Mouse (Mus musculus): ENCODE results near the gene 2810408A11Rik. TPM values are rescaled to one million over a fixed set of nuclear protein-coding genes. Genes with fewer than 3 reads are reported as not detected.

The 2810408A11Rik gene
- polyA plus RNA-seq, 1 experiment from 2014 or later: 14.8 TPM

- under 1% methylated on average over 18 of the region's 18 CpGs for whole genome bisulfite sequencing
- DNase-seq (ENCODE audit: low spot score): no peak
- Histone ChIP-seq H3K9me3 (replicated peaks) (no peaks in the 10 kb centered on the region), H3K27me3 (ENCODE audit: low read depth, poor library complexity, severe bottlenecking) (peaks cover 19% of the 10 kb centered on the region), H3K27ac (replicated peaks) (peak overlapping the region; percentile 85), H3K4me1 (peaks cover 64% of the 10 kb centered on the region), H3K4me3 (peak overlapping the region; percentile 60), H3K36me3 (no peaks in the 10 kb centered on the region)
Measured at GRCm38 (mm10) chr11:69880506-69880852, 20.3 kb downstream of the 2810408A11Rik start.

- H3K9me3 ChIP-seq (replicated peaks): no peaks in the 10 kb centered on the region
- H3K4me3 ChIP-seq: peak overlapping the region; percentile 60
- 55% methylated on average over 15 of the region's 15 CpGs for WGBS
- H3K27ac ChIP-seq (replicated peaks): peak overlapping the region; percentile 85
- H3K4me1 ChIP-seq: peaks cover 64% of the 10 kb centered on the region
- peaks cover 19% of the 10 kb centered on the region for H3K27me3 ChIP-seq (ENCODE audit: low read depth, poor library complexity, severe bottlenecking)
- DNase-seq (ENCODE audit: low spot score): no peak
- no peaks in the 10 kb centered on the region for H3K36me3 ChIP-seq
Measured at GRCm38 (mm10) chr11:69879711-69880110, 21.1 kb downstream of the 2810408A11Rik start.

- no peaks in the 10 kb centered on the region for H3K36me3 ChIP-seq
- H3K4me1 ChIP-seq: peaks cover 62% of the 10 kb centered on the region
- H3K9me3 ChIP-seq (replicated peaks): no peaks in the 10 kb centered on the region
- DNase-seq (ENCODE audit: low spot score): no peak
- WGBS: 85% methylated on average over 6 of the region's 6 CpGs
- peak overlapping the region; percentile 60 for H3K4me3 ChIP-seq
- peak overlapping the region; percentile 64; the same call in 1 of the 2 replicates for H3K27ac ChIP-seq (replicated peaks)
- H3K27me3 ChIP-seq (ENCODE audit: low read depth, poor library complexity, severe bottlenecking): peaks cover 19% of the 10 kb centered on the region
Measured at GRCm38 (mm10) chr11:69878952-69879351, 21.8 kb downstream of the 2810408A11Rik start.

- H3K4me3 ChIP-seq: no peak overlapping the region
- no peak overlapping the region for H3K27ac ChIP-seq (replicated peaks)
- WGBS: 83% methylated on average over 3 of the region's 3 CpGs
- H3K27me3 ChIP-seq (ENCODE audit: low read depth, poor library complexity, severe bottlenecking): peaks cover 19% of the 10 kb centered on the region
- DNase-seq (ENCODE audit: low spot score): no peak
- H3K9me3 ChIP-seq (replicated peaks): no peaks in the 10 kb centered on the region
- H3K4me1 ChIP-seq: peaks cover 62% of the 10 kb centered on the region
- H3K36me3 ChIP-seq: no peaks in the 10 kb centered on the region
Measured at GRCm38 (mm10) chr11:69878399-69878798, 22.4 kb downstream of the 2810408A11Rik start.

GRCm38 (mm10) chr11:69877878-69878277, 22.9 kb downstream of the 2810408A11Rik start, which contains the start of gene Tmem95:
Gene Tmem95, minus strand, starts transcription at chr11:69878018.
- H3K4me3 ChIP-seq: peak within 1 kb of the TSS; percentile 37

GRCm38 (mm10) chr11:69876867-69877266, 23.9 kb downstream of the 2810408A11Rik start:
- Histone ChIP-seq H3K9me3 (replicated peaks) (no peaks in the 10 kb centered on the region), H3K4me3 (peak overlapping the region; percentile 37), H3K27ac (replicated peaks) (peak overlapping the region; percentile 42), H3K4me1 (peaks cover 60% of the 10 kb centered on the region), H3K27me3 (ENCODE audit: low read depth, poor library complexity, severe bottlenecking) (peaks cover 11% of the 10 kb centered on the region), H3K36me3 (no peaks in the 10 kb centered on the region)
- WGBS: under 1% methylated on average over 12 of the region's 12 CpGs
- DNase-seq (ENCODE audit: low spot score): peak; percentile 86

More at GRCm38 (mm10) chr11:69877878-69878277, 22.9 kb downstream of the 2810408A11Rik start, which contains the start of gene Tmem95:
- no peaks in the 10 kb centered on the region for H3K36me3 ChIP-seq
- peak within 1 kb of the TSS; percentile 42 for H3K27ac ChIP-seq (replicated peaks)
- H3K9me3 ChIP-seq (replicated peaks): no peaks in the 10 kb centered on the region
- H3K4me1 ChIP-seq: peaks cover 62% of the 10 kb centered on the region
- peaks cover 19% of the 10 kb centered on the region for H3K27me3 ChIP-seq (ENCODE audit: low read depth, poor library complexity, severe bottlenecking)
- no peak for DNase-seq (ENCODE audit: low spot score)
- WGBS: 94% methylated on average over 11 of the region's 11 CpGs

GRCm38 (mm10) chr11:69876186-69876585, 24.6 kb downstream of the 2810408A11Rik start:
- WGBS: 74% methylated on average over 7 of the region's 7 CpGs

GRCm38 (mm10) chr11:69872451-69872850, 28.3 kb downstream of the 2810408A11Rik start:
- H3K36me3 ChIP-seq: no peaks in the 10 kb centered on the region
- H3K27me3 ChIP-seq (ENCODE audit: low read depth, poor library complexity, severe bottlenecking): no peaks in the 10 kb centered on the region
- peaks cover 15% of the 10 kb centered on the region for H3K4me1 ChIP-seq
- DNase-seq (ENCODE audit: low spot score): no peak
- H3K4me3 ChIP-seq: no peak overlapping the region
- 82% methylated on average over 4 of the region's 4 CpGs for WGBS
- no peaks in the 10 kb centered on the region for H3K9me3 ChIP-seq (replicated peaks)
- no peak overlapping the region for H3K27ac ChIP-seq (replicated peaks)

More at GRCm38 (mm10) chr11:69876186-69876585, 24.6 kb downstream of the 2810408A11Rik start:
- no peak for DNase-seq (ENCODE audit: low spot score)
- Histone ChIP-seq H3K4me3 (no peak overlapping the region), H3K27ac (replicated peaks) (peak overlapping the region; percentile 42; the same call in 1 of the 2 replicates), H3K27me3 (ENCODE audit: low read depth, poor library complexity, severe bottlenecking) (peaks cover 7% of the 10 kb centered on the region; the same call in 1 of the 2 replicates), H3K36me3 (no peaks in the 10 kb centered on the region), H3K9me3 (replicated peaks) (no peaks in the 10 kb centered on the region), H3K4me1 (peaks cover 53% of the 10 kb centered on the region)

GRCm38 (mm10) chr11:69871822-69872221, 29.0 kb downstream of the 2810408A11Rik start:
- WGBS: 86% methylated on average over 7 of the region's 7 CpGs
- H3K4me3 ChIP-seq: no peak overlapping the region
- H3K27ac ChIP-seq (replicated peaks): no peak overlapping the region
- DNase-seq (ENCODE audit: low spot score): no peak
- H3K27me3 ChIP-seq (ENCODE audit: low read depth, poor library complexity, severe bottlenecking): no peaks in the 10 kb centered on the region
- H3K4me1 ChIP-seq: peaks cover 9% of the 10 kb centered on the region
- H3K36me3 ChIP-seq: no peaks in the 10 kb centered on the region
- H3K9me3 ChIP-seq (replicated peaks): no peaks in the 10 kb centered on the region

- Histone ChIP-seq H3K9me3 (replicated peaks) (no peaks in the 10 kb centered on the region), H3K27me3 (ENCODE audit: low read depth, poor library complexity, severe bottlenecking) (no peaks in the 10 kb centered on the region), H3K27ac (replicated peaks) (no peak overlapping the region), H3K4me1 (peaks cover 6% of the 10 kb centered on the region; the same call in 1 of the 2 replicates), H3K4me3 (no peak overlapping the region), H3K36me3 (no peaks in the 10 kb centered on the region)
- 100% methylated on average over 2 of the region's 2 CpGs for WGBS
- no peak for DNase-seq (ENCODE audit: low spot score)
Measured at GRCm38 (mm10) chr11:69870289-69871069, 30.3 kb downstream of the 2810408A11Rik start.

GRCm38 (mm10) chr11:69867335-69867734, 33.5 kb downstream of the 2810408A11Rik start:
- H3K4me1 ChIP-seq: peaks cover 14% of the 10 kb centered on the region
- no peaks in the 10 kb centered on the region for H3K27me3 ChIP-seq (ENCODE audit: low read depth, poor library complexity, severe bottlenecking)
- no peak overlapping the region for H3K4me3 ChIP-seq
- no peaks in the 10 kb centered on the region for H3K36me3 ChIP-seq
- DNase-seq (ENCODE audit: low spot score): no peak
- no peaks in the 10 kb centered on the region for H3K9me3 ChIP-seq (replicated peaks)
- WGBS: 76% methylated on average over 9 of the region's 9 CpGs
- H3K27ac ChIP-seq (replicated peaks): no peak overlapping the region

- Histone ChIP-seq H3K27me3 (ENCODE audit: low read depth, poor library complexity, severe bottlenecking) (no peaks in the 10 kb centered on the region), H3K4me3 (no peak overlapping the region), H3K9me3 (replicated peaks) (no peaks in the 10 kb centered on the region), H3K4me1 (peaks cover 14% of the 10 kb centered on the region), H3K36me3 (no peaks in the 10 kb centered on the region), H3K27ac (replicated peaks) (no peak overlapping the region)
- no peak for DNase-seq (ENCODE audit: low spot score)
- WGBS: 89% methylated on average over 9 of the region's 9 CpGs
Measured at GRCm38 (mm10) chr11:69865561-69865960, 35.2 kb downstream of the 2810408A11Rik start.

All from midbrain, embryonic 10.5 days (tissue).